Mouse (Mus musculus) heart, embryonic 10.5 days (tissue): ENCODE results near the gene Zbtb44. TPM values are rescaled to one million over a fixed set of nuclear protein-coding genes. Genes with fewer than 3 reads are reported as not detected.

Source experiments
- DNase-seq: peaks from one replicate; pipeline ENCODE4 v3.0.0-alpha.2; 2017; ENCODE audit warnings: low spot score
- H3K27ac ChIP-seq: fragments of 300-500 bp; sonication (generic); 2 replicates; pipeline ENCODE4 v1.5.1; 2016; ENCODE audit warnings: mild to moderate bottlenecking
- H3K27me3 ChIP-seq: fragments of 300-500 bp; sonication (generic); 2 replicates; pipeline ENCODE4 v1.6.1; 2016; ENCODE audit warnings: mild to moderate bottlenecking; ENCODE audit not compliant: poor library complexity, insufficient read depth, severe bottlenecking
- H3K36me3 ChIP-seq: fragments of 300-500 bp; sonication (generic); 2 replicates; pipeline ENCODE4 v1.6.1; 2016; ENCODE audit warnings: mild to moderate bottlenecking, moderate library complexity
- H3K4me1 ChIP-seq: fragments of 300-500 bp; sonication (generic); 2 replicates; pipeline ENCODE4 v1.6.1; 2016; ENCODE audit warnings: mild to moderate bottlenecking
- H3K4me3 ChIP-seq: fragments of 300-500 bp; sonication (generic); 2 replicates; pipeline ENCODE4 v1.5.1; 2016; ENCODE audit warnings: mild to moderate bottlenecking, moderate library complexity
- H3K9me3 ChIP-seq: fragments of 300-500 bp; sonication (generic); 2 replicates; pipeline ENCODE4 v1.6.1; 2016; ENCODE audit warnings: mild to moderate bottlenecking, moderate library complexity
- WGBS: fragments of 180-500 bp; shearing (Covaris S2); methylation state at CpG from one replicate; pipeline ENCODE4 v1.1.7; 2016; 5-methylcytosine and 5-hydroxymethylcytosine counted together
- polyA plus RNA-seq: library from polyadenylated mRNA; unstranded; fragments of >200 nt; fragmentation: Nextera tagmentation; extraction: Ambion mirVana; gene quantifications from 2 replicates; pipeline ENCODE4 v1.2.1, GENCODE M21; 2016

The Zbtb44 gene
- polyA plus RNA-seq, 1 experiment from 2014 or later: 6.1 TPM

DNA sequence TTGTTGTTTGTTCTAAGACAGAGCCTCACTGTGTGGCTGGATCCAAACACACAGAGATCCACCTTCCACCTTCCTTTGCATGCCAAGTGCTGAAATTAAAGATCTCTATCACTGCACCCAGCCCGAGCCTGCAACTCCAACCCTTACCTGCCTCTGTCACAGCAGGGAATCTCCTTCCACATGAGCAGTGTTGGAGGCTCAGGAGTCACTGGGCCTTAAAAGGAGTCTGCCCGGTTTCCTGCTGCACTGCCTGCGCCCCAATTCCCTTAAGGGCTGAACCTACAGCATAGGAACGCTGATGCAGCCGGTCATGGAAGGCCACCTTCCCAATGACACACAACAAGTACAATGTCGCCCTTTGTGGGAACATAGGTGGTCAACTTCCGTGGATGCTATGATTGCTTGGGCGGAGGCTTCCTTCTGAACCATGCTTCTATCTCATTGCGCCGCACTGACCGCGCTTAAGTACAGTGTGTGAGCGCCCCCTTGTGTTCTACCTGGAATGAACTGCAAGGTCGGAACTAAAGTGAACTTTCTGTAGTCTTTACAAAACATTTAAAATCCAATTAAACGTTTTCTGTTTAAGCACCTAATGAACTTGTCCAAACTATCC, 51.7 kb downstream of the Zbtb44 start:
- no peaks in the 10 kb centered on the region for H3K36me3 ChIP-seq
- H3K27me3 ChIP-seq: peaks cover 38% of the 10 kb centered on the region
- no peaks in the 10 kb centered on the region for H3K9me3 ChIP-seq
- 8% methylated on average over 15 of the region's 15 CpGs for WGBS
- H3K27ac ChIP-seq: no peak overlapping the region
- DNase-seq: peak; percentile 88
- no peak overlapping the region for H3K4me3 ChIP-seq
- peaks cover 8% of the 10 kb centered on the region for H3K4me1 ChIP-seq

DNA sequence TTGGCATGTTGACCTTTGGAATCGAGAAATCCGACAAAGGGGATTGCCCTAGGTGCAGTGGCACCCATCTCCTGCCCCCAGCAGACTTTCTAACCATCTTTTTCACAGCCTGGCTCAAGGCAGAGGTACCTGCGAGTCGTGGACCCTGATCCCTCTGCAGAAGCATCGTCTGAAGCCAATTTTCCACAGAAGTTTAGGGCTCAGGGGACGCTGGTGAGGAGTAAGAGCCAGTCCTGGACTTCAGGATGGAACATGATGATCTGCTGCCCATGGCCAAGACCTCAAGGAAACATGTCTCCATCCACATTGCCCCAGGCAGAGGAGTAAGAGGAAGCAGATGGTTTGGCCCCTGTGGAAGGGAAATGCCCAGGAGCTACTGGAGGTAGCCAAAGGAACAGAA, 52.3 kb downstream of the Zbtb44 start:
- peaks cover 44% of the 10 kb centered on the region for H3K27me3 ChIP-seq
- H3K36me3 ChIP-seq: no peaks in the 10 kb centered on the region
- WGBS: 74% methylated on average over 6 of the region's 6 CpGs
- DNase-seq: peak; percentile 63
- H3K27ac ChIP-seq: no peak overlapping the region
- H3K9me3 ChIP-seq: no peaks in the 10 kb centered on the region
- peaks cover 3% of the 10 kb centered on the region for H3K4me1 ChIP-seq
- no peak overlapping the region for H3K4me3 ChIP-seq

DNA sequence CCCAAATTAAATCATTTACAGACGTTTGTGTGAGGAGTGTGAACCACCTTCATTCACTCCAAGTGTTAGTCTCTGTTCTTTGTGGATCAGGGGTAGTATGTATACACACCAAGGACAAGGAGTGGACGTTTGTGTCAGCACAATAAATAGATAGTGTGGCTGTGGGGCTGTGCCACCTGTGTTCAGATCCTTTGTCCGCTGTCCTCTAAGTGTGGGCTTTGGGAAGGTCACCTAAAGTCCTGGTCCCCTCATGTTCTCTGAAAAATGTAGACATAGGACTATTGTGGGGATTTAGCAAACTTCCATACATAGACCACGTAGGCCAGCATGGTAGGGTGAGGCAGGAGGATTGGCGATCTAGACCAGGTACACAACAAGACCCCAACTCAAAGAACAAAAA, 55.1 kb downstream of the Zbtb44 start:
- peak; percentile 57 for DNase-seq

DNA sequence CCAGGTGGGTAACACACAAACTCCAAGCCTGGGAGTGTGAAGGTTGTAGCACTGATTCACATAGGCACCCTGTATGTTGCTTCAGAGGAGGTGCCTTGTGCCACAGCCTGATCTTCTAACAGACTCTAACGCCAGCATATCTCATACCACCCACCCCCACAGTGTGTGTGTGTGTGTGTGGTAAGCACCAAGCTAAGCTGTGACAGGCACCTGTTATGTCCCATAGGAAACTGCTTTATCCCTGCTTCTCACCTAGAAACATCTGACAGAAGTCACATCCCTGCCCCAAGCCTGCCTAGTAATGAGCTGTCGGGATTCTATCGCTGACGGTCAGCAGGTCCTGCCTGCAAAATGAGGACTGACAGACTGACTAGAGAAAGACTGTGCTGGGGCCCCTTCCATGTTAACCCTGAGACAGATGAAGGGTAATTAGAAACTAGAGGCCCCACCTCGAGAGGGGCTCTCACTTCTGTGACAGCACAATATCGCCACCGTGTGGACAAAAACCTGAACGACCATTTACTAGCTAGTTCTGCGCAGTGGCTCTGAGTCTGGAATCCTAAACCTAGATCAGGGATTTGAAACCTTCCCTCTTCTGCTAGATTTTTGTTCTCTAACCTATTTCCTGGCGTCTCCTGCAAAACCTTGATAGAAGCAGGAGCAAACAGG, 55.8 kb downstream of the Zbtb44 start:
- peaks cover 52% of the 10 kb centered on the region for H3K27me3 ChIP-seq
- H3K9me3 ChIP-seq: no peaks in the 10 kb centered on the region
- H3K27ac ChIP-seq: no peak overlapping the region
- WGBS: 13% methylated on average over 10 of the region's 10 CpGs
- H3K4me1 ChIP-seq: 0 out of 2 replicates have a peak, but pooled peaks cover 3% of the 10 kb centered on the region
- H3K36me3 ChIP-seq: no peaks in the 10 kb centered on the region
- peak; percentile 78 for DNase-seq
- H3K4me3 ChIP-seq: no peak overlapping the region

More for the DNA sequence above, 55.1 kb downstream of the Zbtb44 start:
- Histone ChIP-seq H3K27ac (no peak overlapping the region), H3K27me3 (peaks cover 51% of the 10 kb centered on the region), H3K4me3 (no peak overlapping the region), H3K4me1 (0 out of 2 replicates have a peak, but pooled peaks cover 3% of the 10 kb centered on the region), H3K9me3 (no peaks in the 10 kb centered on the region), H3K36me3 (no peaks in the 10 kb centered on the region)
- 65% methylated on average over 5 of the region's 5 CpGs for WGBS

DNA sequence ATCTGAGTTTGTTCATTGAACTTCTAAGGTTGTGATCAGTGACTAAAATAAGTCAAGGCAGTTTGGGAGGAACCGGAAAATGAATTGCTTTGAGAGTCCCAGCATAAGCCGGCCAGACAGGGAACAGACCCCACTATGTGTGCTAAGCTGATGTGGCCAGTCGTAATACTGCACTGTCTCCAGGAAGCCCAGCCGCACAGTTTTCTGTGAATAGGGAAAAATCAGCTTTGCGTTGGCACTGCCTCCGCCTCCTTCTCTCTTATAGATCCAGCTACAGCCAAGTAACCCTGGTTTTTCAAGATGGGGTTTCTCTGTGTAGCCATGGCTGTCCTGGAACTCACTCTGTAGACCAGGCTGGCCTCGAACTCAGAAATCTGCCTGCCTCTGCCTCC, 56.3 kb downstream of the Zbtb44 start:
- DNase-seq: peak; percentile 65
- no peak overlapping the region for H3K4me3 ChIP-seq
- no peaks in the 10 kb centered on the region for H3K36me3 ChIP-seq
- 0 out of 2 replicates have a peak, but pooled peaks cover 3% of the 10 kb centered on the region for H3K4me1 ChIP-seq
- H3K9me3 ChIP-seq: no peaks in the 10 kb centered on the region
- 73% methylated on average over 7 of the region's 7 CpGs for WGBS
- no peak overlapping the region for H3K27ac ChIP-seq
- H3K27me3 ChIP-seq: peaks cover 57% of the 10 kb centered on the region

DNA sequence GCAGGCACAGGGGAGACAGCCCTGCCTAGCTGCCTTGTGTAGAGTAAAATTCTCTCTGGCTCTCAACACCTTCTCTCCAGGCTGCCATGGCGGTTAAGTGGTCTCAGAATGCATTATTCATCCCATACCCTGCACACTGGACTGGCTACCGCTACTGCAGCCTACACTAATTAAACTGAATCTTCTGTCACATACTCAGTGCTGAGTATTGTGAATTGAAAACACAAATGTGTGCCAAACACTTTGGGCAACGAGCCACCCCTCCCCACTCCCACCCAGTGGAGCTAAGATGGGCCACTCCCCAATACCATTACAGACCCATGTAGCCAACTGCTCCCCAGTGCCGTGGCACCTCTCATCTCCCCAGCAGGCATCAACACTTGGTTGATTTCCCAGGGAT, 57.0 kb downstream of the Zbtb44 start:
- Histone ChIP-seq H3K27me3 (peaks cover 57% of the 10 kb centered on the region), H3K36me3 (no peaks in the 10 kb centered on the region), H3K4me3 (no peak overlapping the region), H3K27ac (no peak overlapping the region), H3K9me3 (no peaks in the 10 kb centered on the region), H3K4me1 (0 out of 2 replicates have a peak, but pooled peaks cover 3% of the 10 kb centered on the region)
- peak; percentile 45 for DNase-seq
- WGBS: 71% methylated on average over 4 of the region's 4 CpGs

- Histone ChIP-seq H3K36me3 (no peaks in the 10 kb centered on the region), H3K9me3 (no peaks in the 10 kb centered on the region), H3K27me3 (peaks cover 52% of the 10 kb centered on the region), H3K4me3 (no peak overlapping the region), H3K27ac (no peak overlapping the region), H3K4me1 (0 out of 2 replicates have a peak, but pooled peaks cover 3% of the 10 kb centered on the region)
- DNase-seq: peak; percentile 67
- WGBS: 67% methylated on average over 3 of the region's 3 CpGs
Measured at GRCm38 (mm10) chr9:31088116-31088515, 57.7 kb downstream of the Zbtb44 start.

- no peaks in the 10 kb centered on the region for H3K36me3 ChIP-seq
- no peak overlapping the region for H3K4me3 ChIP-seq
- peak; percentile 70 for DNase-seq
- peaks cover 46% of the 10 kb centered on the region for H3K27me3 ChIP-seq
- 81% methylated on average over 4 of the region's 4 CpGs for WGBS
- H3K27ac ChIP-seq: no peak overlapping the region
- H3K9me3 ChIP-seq: no peaks in the 10 kb centered on the region
- 0 out of 2 replicates have a peak, but pooled peaks cover 3% of the 10 kb centered on the region for H3K4me1 ChIP-seq
Measured at GRCm38 (mm10) chr9:31088883-31089282, 58.4 kb downstream of the Zbtb44 start.

DNA sequence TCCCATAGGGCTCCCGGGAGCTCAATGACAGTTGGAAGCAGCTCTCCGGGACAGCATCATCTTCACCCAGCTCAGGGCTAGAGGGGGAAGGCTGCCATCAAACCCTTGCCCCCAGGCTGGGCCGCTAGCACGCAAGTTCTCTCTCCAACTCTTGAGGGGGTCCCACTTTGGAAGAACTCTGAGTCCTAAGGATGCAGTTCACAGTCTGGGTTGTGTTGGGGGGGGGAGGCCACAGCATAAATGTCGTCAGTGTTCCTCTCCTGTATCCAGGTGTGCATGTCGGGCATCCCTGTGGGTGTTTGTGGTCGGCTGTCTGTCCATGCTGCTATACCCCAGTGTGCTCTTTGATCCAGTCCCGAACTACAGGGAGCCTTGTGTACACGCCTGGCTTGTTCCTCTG, 59.1 kb downstream of the Zbtb44 start:
- Histone ChIP-seq H3K4me3 (no peak overlapping the region), H3K27me3 (peaks cover 39% of the 10 kb centered on the region), H3K27ac (no peak overlapping the region), H3K4me1 (0 out of 2 replicates have a peak, but pooled peaks cover 3% of the 10 kb centered on the region), H3K36me3 (no peaks in the 10 kb centered on the region), H3K9me3 (no peaks in the 10 kb centered on the region)
- 72% methylated on average over 9 of the region's 9 CpGs for WGBS
- peak; percentile 58 for DNase-seq

DNA sequence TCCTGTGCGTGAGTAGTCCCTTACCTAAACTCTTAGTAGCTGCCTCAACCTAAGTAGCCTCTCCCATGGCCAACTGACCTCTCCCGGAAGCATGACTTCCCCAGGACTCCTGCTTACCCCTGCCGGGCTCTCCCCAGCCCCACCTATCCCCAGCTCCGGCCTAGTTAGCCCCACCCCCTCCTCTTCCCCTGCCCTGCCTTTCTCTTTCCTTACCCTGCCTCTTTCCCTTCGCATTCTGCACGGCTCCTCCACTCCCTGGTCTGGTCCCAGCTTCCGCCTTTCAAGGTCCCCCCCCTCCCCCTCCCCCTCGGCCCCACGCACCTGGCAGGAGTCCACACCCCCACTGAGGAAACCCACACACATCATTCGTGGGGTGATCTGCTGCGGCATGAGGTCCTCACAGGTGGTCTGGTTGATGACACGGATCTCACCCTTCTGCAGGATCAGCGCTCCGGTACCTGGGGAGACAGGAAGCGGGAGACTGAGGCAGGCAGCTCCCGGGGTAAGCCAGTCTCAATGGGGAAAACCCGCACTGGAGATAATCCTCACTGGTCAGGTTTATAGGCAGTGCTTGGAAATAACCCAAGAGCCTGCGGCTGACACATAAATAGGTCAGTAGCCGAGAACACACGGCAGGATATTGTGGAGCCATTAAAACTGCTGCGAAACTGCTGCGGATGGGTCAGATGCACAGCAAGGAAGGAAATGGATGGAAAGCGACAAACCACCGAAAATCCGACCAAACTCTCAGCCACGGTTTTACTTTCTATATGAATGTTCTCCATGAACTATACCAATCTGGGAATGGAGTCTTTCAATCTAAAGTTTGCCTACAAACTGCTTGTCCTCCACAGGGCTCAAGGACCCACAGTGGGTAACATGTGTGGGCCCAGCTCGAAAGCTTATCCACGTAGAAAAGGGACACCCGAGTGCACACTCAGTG, 59.9 kb downstream of the Zbtb44 start:
- Histone ChIP-seq H3K36me3 (no peaks in the 10 kb centered on the region), H3K27me3 (peaks cover 36% of the 10 kb centered on the region), H3K27ac (no peak overlapping the region), H3K9me3 (no peaks in the 10 kb centered on the region), H3K4me3 (no peak overlapping the region), H3K4me1 (0 out of 2 replicates have a peak, but pooled peaks cover 3% of the 10 kb centered on the region)
- peak; percentile 71 for DNase-seq
- WGBS: 66% methylated on average over 29 of the region's 29 CpGs

GRCm38 (mm10) chr9:31091162-31091581, 60.7 kb downstream of the Zbtb44 start:
- 86% methylated on average over 10 of the region's 10 CpGs for WGBS
- Histone ChIP-seq H3K4me1 (0 out of 2 replicates have a peak, but pooled peaks cover 6% of the 10 kb centered on the region), H3K4me3 (no peak overlapping the region), H3K9me3 (no peaks in the 10 kb centered on the region), H3K27me3 (peaks cover 31% of the 10 kb centered on the region), H3K27ac (no peak overlapping the region), H3K36me3 (no peaks in the 10 kb centered on the region)
- DNase-seq: peak; percentile 63

DNA sequence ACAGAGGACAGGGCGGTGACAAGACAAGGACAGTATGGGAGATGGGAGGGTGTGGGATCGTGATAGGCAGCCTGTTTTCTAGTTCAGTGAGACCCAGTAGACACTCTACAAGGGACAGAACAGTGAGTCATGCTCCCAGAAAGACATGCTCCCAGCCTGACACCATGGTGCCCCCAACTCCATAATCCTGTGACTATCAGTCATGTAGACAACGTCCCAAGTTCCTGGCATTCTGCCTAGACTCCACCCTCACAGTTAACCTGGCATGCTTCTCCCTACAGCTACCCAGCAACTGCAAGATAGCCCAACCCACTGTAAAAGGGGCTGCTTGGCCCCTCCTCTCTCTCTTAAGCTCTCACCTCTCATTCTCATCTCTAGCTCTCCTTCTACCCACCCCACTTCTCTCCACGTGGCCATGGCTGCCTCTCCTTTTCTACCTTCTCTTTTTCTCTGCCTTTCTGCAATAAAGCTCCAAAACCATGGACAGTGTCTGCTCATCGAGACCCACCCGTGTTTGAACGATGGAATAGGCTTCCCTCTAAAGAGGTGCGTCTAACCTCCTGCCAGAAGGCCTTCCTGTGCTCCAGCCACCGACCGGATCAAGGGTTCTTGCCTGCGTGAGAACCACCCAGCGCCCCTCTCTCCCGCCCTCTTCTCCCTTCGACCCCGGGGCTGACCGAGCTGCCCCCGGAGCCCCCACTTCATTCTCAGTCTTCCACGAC, 61.8 kb downstream of the Zbtb44 start:
- DNase-seq: no peak
- 81% methylated on average over 18 of the region's 18 CpGs for WGBS
- no peak overlapping the region for H3K27ac ChIP-seq
- H3K27me3 ChIP-seq: peaks cover 27% of the 10 kb centered on the region
- no peak overlapping the region for H3K4me3 ChIP-seq
- no peaks in the 10 kb centered on the region for H3K9me3 ChIP-seq
- peaks cover 13% of the 10 kb centered on the region for H3K4me1 ChIP-seq
- H3K36me3 ChIP-seq: no peaks in the 10 kb centered on the region
